Mouse (Mus musculus) liver, postnatal 0 days (tissue): ENCODE data around the gene Dtnbp1.

Experiments used
- CTCF ChIP-seq: sonication (generic); IDR thresholded peaks from 2 replicates; pipeline ENCODE4 v1.5.1; 2016; ENCODE audit warnings: antibody characterized with exemption, low read depth
- EP300 ChIP-seq: IDR thresholded peaks from 2 replicates; pipeline ENCODE4 v1.6.1; 2016; ENCODE audit warnings: antibody characterized with exemption, low read depth, mild to moderate bottlenecking

DNA sequence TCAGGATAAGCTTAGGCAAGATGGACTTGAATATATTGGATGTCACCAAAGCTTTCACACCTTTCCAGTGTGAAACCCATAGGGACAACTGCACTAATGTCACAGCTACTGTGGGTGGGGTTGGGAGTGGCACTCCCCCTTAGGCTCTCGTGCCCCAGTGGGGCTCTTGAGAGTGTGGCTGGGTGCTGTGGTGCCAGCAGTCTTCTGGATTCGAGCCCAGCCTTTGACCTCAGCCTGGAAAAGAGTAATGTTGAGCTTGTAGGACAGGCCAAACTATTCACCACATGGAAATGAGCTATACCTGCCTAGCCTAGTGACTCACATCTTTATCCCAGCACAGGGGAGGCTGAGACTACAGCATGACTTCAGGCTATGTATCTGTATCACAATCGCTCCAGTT is 77.9 kb downstream of the Dtnbp1 start:
- TF ChIP-seq CTCF (no peak), EP300 (no peak)
